Mouse (Mus musculus): ENCODE measurements at regions not wholly inside any gene's neighbourhood (a gene's known extent, or its start where the extent isn't known, plus 50 kb on each side); places are given as distances from the start of the nearest gene placed in this dataset.

GRCm38 (mm10) chr11:85966207-85966606, 80.0 kb downstream of the Tbx4 start:
- no peak for DNase-seq

DNA sequence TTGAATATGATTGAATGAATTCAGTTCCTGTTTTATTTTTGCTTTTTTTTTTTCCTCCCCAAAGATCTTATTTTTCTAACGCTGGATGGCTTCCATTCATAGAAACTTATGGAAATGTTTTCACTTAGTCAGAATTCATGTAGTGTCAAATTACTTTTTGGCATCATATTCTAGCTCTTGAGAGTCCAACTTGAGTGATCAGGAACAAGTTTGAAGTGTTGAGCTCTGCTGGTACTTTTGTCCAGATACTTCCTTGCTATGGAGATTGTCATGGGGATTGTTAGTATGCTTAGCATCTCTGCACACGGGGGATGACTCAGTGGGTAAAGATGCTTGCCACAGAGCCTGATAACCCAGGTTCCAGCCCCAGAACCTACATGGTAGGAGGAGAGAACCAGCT, 84.1 kb downstream of the Tbx4 start:
- DNase-seq = no peak

DNA sequence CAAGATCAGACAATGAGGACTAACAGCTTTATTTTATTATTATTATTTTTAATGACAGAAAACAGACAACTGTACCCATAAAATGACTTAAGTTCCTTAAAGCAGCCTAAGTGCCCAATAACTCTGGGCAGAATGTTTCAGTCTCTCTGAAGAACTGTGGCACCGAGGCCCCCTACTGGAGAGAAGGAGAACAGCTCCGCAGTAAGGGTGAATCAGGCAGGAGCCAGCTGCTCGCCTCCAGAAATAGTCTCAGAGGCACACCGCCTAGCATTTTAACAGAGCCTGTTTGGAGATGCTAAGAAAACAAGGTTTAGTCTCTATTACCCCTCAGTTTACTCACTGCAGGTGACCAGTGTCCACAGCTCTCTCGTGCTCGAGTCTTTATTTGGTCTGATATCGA, 86.2 kb downstream of the Tbx4 start:
- peak; percentile 46 for DNase-seq

DNA sequence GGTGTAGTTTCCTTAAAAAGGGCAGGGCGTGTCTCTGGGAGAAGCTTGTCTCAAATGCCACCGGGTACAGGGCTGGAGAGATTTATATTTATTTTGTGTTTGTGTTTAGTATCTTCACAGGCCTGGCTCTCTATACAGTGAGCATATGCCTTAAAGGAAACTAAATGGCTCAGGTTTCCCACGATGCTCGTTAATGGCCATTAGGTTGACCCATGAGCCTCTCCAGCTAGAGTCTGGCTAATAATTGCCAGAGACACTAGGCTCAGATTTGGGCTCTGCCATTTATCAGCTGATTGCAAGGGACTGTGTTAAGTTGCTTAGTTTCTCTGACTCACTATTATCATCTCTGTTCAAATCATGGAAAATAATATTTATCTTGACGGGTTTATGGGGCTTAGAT, 87.5 kb downstream of the Tbx4 start:
- no peak for DNase-seq

DNA sequence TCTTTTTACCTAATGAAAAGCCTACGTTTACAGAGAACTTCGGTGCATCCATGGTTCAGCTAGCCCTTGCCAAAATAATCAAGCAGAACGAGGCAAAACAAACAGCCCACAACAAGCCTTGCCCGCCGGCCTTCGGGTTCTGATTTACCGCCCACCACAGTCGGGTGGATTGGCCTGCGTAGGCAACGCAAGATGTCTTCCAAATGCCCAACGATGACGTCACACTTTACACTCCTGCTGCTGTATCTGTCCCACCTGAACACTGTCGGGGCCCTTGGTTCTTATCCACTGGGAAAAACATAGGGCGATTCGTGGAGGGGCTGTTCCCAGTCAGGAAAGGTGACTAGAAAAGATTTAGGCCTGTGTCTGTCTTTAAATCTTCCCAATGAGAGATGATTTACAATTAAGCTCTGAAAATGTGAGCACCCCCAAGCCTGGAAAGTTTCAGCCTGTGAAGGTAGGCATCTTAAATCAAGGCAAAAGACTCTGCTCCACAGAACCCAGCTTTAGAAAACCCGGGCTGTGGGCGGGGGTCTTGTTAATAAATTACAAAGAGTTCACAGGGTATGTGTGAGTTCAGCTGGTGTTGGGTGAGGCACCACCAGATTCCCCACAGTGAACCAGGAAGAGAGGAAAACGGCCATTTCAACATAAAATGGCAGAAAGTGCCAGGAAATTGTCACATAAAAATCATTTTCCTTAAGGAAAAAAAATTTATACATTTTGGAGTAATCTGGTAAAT, 90.6 kb downstream of the Tbx4 start:
- DNase-seq = no peak

- DNase-seq = no peak
These were observed 94.2 kb downstream of the Tbx4 start for GRCm38 (mm10) chr11:85980388-85980787.

DNA sequence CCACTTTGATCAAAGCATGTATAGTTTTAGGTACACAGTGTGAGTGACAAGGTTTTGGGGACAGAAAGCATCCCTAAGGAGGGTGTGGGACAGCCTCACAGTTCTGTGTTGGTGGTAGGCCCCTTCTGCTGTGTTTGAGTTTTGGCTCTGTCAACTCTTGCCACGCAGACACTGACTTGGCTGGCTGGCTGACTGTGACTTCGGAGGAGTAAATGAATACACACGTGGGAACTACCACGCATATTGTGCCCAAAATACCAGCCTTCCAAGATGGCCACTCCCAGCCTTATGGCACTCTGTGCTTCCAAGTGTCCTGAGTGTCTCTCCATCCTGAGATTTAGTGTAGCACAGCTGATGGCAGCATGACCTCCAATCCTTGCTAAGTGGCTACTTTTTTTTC, 95.3 kb downstream of the Tbx4 start:
- no peak for DNase-seq

GRCm38 (mm10) chr11:85986338-85986737, 100.1 kb downstream of the Tbx4 start:
- no peak for DNase-seq

DNA sequence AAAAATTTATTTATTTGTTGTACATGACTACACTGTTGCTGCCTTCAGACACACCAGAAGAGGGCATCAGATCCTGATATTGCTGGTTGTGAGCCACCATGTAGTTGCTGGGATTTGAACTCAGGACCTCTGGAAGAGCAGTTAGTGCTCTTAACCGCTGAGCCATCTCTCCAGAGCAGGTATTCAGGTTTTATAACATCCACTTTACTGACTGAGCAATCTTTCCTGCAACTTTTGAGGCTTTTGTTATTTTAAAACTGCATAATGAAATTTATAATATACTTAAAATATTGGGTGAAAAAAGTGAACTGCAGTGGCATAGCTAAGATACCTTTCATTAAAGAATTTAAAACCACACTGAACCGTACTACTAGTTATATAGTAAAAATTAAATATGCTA, 101.0 kb downstream of the Tbx4 start:
- no peak for DNase-seq

DNA sequence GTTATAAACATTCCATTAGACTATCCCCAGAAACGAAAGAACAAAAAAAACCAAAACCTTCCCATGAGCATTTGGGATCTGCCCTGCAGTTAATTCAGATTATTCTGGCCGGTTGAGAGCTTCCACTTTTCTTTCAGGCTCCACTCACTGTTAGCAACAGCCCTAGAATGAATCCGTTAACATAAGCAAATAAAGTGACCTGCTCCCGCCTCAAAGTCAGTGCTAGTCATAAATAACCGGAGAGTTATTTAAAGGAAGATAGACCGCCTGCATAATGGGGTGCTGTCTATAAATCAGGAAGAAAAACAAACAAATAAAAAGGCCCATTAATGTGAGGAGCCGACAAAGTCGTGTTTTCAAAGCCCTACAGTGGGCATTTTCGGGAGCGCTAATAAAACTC, 103.3 kb downstream of the Tbx4 start:
- no peak for DNase-seq

GRCm38 (mm10) chr11:85989940-85990493, 103.8 kb downstream of the Tbx4 start:
- no peak for DNase-seq

- DNase-seq = no peak
These were observed 109.3 kb downstream of the Tbx4 start for GRCm38 (mm10) chr11:85995318-85996095.

- DNase-seq = no peak
These were observed 110.5 kb downstream of the Tbx4 start for GRCm38 (mm10) chr11:85996686-85997085.

DNA sequence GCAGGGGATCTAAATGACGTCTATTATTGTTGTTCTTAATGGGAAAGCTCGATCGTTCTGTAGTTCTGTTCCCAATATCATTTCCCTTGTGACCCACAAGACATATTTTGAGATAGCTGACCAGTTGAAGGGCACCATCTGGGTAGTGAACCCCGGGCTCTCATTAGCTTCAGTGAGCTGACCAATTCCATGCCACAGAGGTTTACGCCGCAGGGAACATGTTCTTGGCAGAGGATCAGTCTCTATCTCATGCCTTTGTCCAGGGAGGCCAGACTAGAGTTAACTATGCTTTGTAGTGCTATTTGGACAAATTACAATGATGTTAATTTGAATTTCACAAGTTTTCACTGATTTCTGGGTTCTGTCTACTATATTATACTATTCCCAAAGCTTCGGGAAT, 117.1 kb downstream of the Tbx4 start:
- DNase-seq = no peak

- no peak for DNase-seq
These were observed 119.1 kb downstream of the Tbx4 start for GRCm38 (mm10) chr11:86005284-86005683.

DNA sequence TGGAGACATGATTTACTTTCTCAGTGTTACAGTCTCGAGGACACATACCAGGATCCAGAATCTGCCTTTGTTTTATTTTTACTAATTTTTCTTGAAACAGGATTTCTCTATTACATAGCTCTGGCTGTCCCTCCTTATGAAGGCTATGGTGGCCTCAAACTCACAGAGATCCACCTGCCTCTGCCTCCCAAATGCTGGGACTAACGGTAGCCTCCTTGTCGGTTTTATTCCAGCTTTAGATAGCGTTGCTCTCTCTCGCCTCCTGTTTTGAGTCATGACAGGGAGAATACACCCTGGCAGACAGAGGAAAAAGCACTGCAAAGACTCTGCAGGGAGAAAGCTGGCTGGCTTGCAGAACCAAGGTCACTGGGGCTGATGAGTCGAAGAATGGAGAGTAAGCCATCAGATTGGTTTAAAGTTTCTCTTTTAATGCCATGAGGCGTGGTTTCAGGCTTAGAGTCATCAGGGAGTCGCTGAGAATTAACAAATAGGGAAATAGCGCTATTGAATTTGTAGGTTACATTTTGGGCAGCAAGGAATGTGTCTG, 119.8 kb downstream of the Tbx4 start:
- no peak for DNase-seq

- DNase-seq = no peak
These were observed 120.6 kb downstream of the Tbx4 start for GRCm38 (mm10) chr11:86006859-86007258.

All from gastrocnemius, postnatal 25 days (tissue).